Mouse (Mus musculus) 3T3-L1 (cell line): ENCODE data around the gene Sorl1.

ENCODE experiments used
- DNase-seq: peaks from one replicate; pipeline ENCODE4 v3.0.0-alpha.2; 2015; ENCODE audit warnings: low read depth, low spot score

Sorl1 gene

DNA sequence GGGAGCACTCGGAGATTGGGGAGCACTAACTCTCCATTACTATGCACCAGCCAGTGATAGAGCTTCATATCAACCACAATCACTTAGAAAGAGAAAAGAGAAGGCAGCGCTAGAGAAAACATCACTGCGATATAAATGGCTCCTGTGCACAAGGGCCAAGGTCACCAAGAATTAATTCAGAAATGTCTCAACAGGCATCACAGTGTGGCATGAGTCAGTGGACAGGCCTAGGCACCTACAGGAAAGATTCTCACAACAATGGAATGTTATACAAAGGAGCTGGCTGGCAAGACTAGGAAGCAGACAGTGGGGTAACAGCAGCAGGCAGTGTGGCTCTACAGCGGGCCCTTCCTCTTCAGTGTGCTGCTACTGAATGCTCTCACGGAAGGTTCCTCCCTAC is 115.6 kb downstream of the Sorl1 start:
- DNase-seq = no peak

DNA sequence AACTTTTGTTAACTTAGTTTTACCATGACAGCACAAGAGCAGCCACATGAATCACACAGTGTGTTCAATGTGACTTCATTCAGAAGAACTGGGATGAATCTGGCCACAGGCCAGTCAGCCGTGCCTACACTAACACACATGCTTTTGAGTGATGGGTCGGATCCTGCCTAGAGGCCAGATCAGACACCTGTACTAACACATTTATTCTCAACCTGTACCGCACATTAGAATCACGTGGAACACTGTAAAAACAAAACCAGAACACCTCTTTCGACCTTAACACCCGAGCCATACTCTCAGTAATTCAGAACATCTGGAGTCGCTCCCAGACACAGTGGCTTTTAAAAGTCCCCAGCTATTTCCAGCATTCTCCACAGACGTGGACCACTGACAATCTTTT is 119.0 kb downstream of the Sorl1 start:
- DNase-seq = peak; percentile 7

DNA sequence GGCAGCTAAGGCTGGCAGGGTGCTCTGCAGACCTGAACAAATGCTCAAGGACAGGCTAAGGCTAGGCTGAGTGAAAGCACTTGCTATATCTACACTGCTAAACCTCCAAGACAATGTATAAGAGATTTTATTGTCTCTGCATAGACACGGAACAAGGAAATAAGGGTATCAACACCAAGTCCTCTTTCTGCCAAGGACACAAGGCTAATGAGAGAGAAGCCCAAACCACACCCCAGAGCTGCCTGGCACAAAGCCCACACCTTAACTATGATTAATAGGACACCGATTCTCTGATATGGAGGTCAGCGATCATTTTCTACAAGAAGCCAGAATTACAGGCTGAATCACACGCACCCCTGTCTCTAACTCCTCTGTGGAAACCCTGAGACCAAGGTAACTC is 120.0 kb downstream of the Sorl1 start:
- DNase-seq = no peak

DNA sequence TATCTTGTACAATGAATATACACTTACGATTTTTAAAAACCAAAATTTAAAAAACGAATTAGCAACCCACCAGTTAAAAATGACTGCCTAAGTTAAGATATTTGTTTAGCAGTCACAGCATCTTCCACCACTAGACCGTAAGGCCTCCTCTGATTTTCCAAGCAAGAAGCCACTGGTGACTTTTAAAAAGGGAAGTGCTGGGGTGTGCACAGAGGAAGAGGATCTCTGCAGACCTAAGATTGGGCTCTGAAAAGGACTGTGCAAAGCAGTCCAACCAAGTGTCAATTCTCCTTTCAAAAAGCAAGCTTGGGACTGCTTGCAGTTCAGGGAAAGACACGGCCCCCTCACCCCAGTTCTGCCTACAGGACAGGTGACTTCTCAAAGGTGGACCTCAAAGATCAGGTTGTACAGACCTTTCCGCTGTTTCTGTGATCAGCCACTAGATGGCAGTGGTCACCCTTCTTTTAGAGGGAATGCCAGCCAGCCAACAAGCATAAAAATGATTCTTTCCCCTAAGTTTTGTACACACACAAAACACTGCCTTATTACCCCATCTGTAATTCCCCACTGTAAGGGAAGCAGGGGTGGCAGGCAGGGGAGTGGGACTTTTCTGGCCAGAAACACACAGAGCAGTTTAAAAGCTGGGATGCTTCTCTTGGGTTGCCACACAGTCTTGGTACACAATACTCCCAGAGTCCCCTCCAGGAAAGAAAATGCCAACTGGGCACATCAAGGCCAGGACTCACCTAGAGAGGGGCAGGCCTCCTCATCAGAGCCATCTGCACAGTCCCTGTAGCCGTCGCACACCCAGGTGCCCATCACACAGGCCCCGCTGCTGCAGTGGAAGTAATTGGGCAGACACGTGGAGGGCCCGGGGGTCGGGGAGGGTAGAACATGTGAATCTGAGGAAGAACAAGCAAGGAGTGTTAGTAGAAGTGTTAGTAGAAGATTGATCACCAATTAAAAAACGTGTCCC is 124.3 kb downstream of the Sorl1 start:
- peak; percentile 73 for DNase-seq

DNA sequence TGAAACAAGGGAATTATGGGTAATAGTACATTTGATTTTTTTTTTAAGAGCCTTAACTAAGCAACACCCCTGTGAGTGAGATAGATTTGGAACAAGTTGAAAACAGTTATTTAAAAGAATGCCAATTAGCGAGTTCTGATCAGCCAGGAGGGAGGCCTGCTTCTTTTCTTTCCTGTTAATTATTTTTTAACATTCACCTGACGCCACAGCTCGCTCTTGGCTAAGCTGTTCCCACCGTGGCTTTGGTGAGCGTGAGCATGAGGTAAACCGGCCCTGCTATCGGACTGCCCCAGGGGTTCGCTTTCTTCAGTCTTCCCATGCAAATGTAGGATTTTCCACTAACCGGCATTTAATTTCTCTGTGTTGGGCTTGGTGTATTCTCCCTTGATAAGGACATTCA is 128.8 kb downstream of the Sorl1 start:
- DNase-seq = no peak

DNA sequence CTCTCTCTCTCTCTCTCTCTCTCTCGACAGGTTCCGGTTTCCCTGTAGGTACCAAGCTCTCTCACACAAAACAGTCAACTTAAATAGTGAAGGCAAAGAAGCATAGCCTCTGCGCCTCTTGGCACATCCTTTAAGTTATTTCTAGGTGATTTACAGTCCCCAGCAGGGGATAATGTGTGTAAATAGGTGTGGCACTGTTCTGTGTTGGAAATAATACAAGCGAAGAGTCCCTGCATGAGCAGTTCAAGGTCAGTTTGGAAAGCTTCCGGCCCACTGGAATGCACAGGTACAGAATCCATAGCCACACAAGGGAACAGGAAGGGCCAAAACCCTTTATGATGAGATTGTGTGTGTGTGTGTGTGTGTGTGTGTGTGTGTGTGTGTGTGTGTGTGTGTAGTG is 130.3 kb downstream of the Sorl1 start:
- no peak for DNase-seq

DNA sequence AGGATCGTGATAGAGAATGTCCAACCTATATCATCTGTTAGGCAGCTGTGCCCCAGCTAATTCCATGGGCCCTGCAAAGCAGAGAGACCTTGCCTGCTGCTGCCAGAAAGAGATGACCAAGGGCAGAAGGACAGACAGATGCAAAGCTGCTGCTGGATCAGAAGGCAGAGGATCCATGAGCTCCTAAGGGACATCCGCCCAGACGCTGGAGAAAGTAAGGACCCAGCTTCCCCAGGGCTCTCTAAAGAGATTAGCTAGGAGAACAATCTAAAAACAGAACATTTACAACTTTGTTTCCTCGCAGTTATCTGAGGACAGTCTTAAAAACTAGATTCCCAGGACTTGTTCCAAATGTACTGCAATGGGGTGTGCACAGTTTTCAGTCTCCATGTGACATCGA is 131.3 kb downstream of the Sorl1 start:
- no peak for DNase-seq

DNA sequence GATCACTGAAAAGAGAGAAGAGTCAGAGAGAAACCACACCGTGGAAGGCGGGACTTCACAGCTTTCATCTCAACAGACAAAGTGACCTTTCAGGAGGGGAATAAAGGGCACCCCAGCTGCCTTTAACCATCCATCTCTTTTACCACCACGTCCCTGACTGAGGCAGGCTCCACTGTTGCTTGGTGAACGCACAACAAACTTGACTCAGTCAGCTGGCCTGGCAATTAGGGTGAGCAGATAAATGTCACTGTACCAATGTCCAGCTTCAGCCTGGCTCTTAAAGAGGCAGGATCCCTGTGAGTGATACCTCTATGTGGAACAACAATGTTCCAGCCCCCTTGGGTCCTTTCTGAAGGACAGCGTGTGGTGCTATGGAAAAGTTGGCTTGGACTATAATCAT is 138.5 kb downstream of the Sorl1 start:
- no peak for DNase-seq

DNA sequence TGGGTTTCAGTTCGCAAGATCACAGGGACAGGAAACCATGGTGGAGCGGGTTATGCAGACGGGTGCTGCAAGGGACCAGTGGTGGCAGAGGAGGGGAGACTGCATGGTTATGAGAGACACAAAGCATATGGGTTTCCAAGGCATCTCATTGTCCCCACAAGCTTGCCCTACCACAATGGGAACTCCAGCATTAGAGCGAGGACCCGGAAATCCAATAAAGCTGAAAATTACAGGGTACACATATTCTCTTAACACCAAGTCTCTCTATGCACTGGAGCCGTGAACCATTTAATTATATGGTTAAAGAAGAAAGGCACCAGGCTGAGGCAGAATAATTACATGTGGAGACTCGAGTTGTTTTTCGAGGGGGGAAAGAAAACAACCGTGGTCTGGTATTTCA is 139.0 kb downstream of the Sorl1 start:
- DNase-seq = no peak

DNA sequence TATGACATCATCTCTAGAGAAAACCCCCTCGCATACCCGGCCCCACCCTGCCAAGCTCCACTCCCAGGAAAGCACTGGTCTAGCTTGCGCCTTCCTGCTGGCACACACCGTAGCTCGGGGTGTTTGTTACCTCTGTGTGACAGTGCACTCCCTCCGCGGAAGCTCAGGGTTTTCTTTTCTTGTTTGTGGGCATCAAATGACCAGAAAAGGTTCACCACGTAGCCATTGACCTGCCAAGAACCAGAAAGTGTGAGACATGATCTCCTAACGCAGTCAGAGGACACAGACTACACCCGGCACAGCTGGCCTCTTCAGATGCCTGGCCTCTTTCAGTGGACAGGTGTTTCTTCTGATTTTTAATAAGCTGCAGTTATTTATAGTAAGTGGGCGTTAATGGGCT is 139.8 kb downstream of the Sorl1 start:
- no peak for DNase-seq

DNA sequence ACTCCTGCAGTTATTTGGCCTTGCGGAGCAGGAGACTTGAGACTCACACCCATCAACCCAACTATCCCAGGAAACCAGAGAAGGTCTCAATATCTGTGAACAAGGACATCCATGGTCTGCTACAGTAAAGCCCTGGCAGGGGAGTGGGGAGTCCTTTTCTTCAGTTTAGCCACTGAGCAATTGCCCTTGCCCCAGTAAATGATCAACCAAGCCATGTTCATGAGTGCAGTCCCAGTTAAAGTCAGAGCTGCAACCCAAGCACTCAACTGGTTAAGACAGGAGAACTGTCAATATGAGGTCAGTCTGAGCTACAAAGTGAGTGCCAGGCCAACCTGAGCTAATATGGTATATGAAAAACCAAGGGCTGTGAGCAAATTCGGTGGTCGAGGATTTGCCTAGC is 140.8 kb downstream of the Sorl1 start:
- DNase-seq = no peak

DNA sequence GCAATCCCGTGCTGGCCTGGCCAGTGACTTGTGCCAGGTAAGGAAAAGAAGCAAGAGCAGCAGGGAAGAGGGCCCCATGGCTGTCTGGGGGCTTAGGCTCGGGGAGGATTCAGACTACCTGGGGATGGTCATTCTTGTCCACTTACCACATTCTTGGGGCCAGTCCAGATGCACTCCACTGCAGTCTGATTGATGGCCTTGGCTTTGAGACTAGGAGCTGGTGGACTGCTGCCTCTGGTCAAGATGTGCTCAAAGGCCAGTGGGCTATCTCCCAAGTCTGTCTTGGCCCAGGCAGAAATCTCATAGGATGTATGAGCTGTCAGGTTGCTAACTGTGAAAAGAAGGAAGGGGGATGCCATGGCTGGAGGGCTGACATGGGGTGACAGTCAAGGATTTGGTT is 141.3 kb downstream of the Sorl1 start:
- DNase-seq = no peak

DNA sequence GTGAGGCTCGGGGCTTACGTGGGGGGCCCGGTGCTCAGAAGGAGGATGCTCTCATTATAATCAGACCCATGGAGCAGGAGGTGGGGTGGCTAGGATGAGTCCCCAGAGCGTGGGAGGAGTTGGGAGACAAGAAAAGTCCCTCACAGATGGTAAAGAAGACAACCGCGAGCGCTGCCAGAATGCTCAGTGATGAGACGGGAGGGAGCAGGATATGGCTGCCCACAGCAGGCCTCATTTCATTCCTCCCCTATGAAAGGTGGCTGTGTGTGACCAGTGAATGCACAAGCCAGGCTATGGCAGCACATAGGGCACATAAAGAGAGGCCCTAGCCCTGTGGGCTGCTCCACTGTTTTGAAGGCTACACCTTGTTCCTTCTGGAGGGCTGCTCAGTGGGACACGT is 142.1 kb downstream of the Sorl1 start:
- DNase-seq = no peak

DNA sequence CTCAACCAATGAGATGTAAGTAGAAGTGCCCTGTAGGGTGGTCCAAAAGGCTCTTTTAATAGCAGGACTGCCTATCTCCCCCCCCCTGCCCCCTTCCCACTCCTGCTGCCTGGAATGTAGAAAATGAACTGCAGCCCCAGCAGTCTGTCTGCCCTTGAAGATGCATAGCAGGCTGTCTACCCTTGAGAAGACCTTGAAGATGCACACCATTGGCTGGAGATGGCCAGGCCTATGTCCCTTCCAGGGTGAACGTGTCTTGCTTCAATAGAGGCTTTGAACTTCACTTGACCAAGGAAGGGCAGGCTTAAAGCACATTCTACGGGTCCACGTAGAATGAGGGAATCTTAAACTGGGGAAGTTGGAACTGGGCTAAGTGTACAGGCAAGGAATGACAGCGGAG is 142.8 kb downstream of the Sorl1 start:
- no peak for DNase-seq

DNA sequence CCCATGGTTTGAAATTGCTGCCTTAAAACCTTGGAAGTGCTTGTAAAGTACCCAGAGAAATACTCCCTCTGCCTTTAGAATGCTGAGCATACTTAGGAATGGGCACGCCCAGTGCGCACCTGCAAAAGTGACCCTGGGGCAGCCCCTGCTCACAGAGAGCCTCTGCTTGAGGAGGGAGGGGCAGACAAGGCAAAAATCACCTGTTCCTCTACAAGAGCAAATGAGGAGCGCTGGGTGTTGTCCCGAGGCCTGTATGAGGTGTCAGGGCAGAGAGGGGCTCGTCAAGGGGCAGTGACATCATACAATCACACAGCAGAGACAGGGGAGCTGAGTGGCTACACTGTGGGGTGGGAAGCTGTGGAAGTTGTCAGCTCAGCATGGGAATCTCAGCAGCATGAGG is 143.3 kb downstream of the Sorl1 start:
- DNase-seq = no peak

DNA sequence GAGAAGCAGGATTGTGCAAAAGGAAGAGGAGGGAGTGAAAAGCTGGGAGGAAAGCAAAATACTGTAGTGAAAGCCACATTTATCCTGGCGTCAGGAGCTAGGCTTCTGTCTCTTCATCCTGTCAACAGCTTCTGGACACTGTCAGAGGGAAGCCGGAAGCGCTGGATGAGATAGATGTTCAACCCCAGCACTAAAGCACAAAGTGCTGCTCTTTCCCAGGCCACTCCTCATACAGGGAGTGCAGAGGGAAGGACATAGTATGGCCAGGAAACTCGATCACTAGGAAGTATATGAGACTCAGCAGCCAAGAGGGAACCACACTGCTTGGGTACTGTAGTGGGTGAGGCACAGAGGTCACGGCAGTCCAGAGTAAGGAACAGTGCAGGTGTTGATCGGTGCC is 145.7 kb downstream of the Sorl1 start:
- no peak for DNase-seq

DNA sequence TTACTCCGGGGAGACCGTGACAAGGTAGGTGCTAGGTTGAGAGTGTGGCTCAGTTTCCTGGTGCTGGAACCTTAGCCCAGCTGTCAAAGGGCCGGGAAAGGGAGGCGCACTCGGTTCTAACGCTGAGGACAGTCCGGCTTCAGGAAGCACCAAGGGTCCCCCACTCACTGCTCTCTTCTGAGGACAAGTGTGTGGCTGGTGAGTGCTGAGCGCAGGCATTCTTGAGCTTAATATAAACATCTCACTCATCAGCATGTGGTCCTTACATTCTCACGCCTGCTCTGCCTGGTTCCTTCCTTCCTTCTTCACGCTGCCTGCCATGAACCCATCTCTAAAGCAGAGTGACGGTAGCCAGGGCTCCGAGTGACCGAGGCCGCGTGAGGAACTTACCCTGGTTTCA is 148.1 kb downstream of the Sorl1 start:
- DNase-seq = no peak

DNA sequence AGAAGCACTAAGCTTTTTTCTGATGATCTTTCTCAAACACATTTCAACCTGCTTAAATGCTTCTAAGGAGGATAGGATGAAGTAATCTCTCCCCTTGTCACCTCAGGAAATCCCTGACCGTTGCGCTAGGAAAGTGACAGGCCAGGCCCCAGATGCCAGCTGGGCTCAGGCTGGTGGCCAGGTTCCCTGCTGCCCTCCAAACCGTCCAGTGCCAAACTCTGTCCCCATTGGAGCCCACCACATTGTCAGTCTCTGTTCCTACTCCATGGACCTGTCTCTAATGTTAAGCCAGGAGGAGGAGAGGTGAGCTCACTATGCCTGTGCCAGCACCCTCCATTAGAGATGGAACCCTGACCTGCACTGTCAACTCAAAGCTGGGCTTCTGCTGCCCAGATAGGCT is 149.4 kb downstream of the Sorl1 start:
- DNase-seq = no peak

DNA sequence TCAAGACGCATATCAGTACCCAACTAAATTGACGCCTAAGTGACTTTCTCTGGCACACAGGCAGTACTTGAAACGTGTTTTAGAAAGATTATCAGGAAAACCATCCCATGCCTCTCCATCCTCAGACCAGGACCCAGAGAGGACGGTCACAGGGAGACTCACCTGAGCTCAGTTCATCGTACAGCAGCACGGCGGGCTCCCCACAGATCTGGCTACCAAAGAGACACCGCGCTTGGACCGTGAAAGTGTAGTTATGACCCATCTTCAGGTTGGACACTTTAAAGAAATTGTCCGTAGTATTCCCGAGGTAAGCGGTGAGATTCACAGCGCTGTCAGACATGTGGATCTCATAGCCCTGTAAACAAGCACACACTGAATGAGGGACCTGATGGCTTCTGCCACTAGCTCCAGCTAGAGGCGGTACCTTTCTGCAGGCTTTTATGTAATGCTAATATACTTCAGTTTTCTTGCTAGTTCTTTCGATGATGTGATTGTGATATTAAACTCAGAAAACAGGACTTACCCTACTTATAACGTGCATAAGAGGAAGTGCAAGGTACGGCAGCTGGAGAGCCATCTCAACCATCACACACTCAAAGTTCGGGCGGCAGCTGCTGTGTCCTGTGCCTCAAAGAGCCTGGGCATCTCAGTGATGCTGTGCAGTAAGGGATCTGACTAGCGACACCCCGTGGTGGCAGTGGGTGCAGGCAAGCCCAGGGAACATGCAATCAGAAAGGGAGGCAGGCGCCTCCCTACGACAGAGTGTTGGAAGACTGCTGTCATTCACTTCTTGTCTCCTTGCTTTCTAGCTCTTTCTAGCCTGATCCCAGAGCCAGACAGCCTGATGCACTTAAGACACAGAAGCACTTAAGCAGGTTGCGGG is 150.1 kb downstream of the Sorl1 start:
- peak; percentile 33 for DNase-seq

DNA sequence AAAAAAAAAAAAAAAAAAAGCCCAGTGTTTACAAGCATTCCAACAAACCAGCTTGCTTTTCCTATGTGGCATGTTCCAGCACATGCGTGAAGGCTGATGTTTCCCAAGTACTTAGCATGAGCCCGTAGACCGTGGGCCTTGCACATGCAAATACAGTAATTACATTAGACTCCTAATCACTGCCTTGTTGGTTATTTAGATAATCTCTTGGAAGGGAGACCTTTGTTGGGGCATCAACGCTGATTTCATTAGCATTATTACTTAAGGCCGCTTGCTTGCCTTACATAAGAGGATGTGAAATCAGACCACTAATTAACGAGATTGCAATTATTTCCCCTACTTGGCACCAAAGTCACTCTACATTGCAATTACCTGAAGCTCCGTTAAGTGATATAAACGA is 154.1 kb downstream of the Sorl1 start:
- no peak for DNase-seq

DNA sequence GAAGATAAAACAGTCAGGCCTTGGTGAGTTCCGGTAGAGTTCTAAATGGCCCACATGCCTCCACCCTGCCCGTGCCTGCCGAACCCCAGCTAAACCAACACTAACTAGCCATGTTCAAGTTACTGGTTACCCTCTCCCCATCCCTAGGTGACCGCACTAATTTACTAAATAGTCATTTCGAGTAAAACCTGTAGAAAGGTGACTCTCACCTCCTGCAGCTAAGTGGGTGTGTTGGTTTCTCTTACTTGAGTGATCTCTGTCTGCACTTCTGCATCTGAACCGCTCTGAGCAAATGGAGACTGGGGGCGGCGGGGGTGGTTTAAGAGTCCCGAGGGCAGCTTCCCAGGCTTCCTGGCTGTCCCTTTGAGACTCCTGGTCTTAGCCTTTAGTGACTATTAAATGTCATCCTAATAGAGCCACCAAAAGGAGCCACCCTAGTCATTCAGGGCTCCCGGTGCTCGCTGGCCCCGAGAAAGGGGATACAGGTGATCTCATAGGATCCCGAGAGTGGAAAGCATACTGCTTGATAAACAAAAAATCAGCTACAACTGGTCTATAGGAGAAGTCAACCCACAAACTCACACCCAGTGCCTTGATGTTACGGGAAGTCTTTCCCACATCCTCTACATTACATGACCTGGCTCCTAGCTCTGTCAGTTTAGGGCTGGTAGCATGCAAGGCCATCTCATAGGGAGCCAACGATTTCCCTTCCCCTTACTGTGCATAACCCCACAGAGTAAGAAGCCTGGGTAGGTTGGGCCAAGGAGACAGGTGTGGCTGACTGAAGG is 155.2 kb downstream of the Sorl1 start:
- no peak for DNase-seq

DNA sequence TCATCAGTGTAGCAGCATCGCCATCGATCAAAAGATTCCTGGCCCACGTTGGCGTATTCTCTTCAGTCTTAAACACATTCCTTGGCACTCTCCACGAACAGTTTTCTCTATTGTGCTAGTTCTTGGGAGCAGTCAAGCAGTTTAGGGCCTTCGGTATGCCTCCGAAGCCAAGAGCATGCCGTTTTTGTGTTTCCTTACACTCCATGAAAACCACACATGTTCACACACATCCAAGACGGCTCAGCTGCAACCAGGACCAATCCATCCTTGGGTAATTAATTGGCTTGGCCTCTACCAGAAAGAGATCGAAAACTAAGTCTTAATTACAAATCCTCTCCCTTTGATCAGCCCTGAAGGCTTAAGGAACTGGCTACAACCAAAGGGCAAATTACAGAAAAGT is 162.8 kb downstream of the Sorl1 start:
- no peak for DNase-seq
